Mouse (Mus musculus) right cerebral cortex, postnatal 36 days (tissue): Measurements from ENCODE around the gene Nipbl.

ENCODE experiments used
- DNase-seq, 2 experiments: peaks; one replicate each; pipeline ENCODE4 v3.0.0; 2022; ENCODE audit warnings: low spot score in 2 of 2, mixed read lengths in 1 of 2

The Nipbl gene

GRCm38 (mm10) chr15:8416500-8417138, 27.6 kb downstream of the Nipbl start:
- DNase-seq: no peak

- DNase-seq: no peak
Observed at GRCm38 (mm10) chr15:8413356-8413755, 30.9 kb downstream of the Nipbl start.

- no peak for DNase-seq
Observed at GRCm38 (mm10) chr15:8411873-8412272, 32.4 kb downstream of the Nipbl start.

- no peak for DNase-seq
Observed at GRCm38 (mm10) chr15:8411168-8411837, 33.0 kb downstream of the Nipbl start.

- DNase-seq: no peak
Observed at GRCm38 (mm10) chr15:8407082-8407481, 37.2 kb downstream of the Nipbl start.

GRCm38 (mm10) chr15:8406219-8406618, 38.0 kb downstream of the Nipbl start:
- DNase-seq: no peak

GRCm38 (mm10) chr15:8402591-8402990, 41.7 kb downstream of the Nipbl start:
- DNase-seq: no peak

- DNase-seq: no peak
Observed at GRCm38 (mm10) chr15:8401536-8401935, 42.7 kb downstream of the Nipbl start.

GRCm38 (mm10) chr15:8391764-8392163, 52.5 kb downstream of the Nipbl start:
- DNase-seq: no peak

GRCm38 (mm10) chr15:8382213-8382612, 62.0 kb downstream of the Nipbl start:
- no peak for DNase-seq

- DNase-seq: no peak
Observed at GRCm38 (mm10) chr15:8375657-8376056, 68.6 kb downstream of the Nipbl start.

- DNase-seq: no peak
Observed at GRCm38 (mm10) chr15:8374724-8375123, 69.5 kb downstream of the Nipbl start.

- no peak for DNase-seq
Observed at GRCm38 (mm10) chr15:8347104-8347773, 97.0 kb downstream of the Nipbl start.

- no peak for DNase-seq
Observed at GRCm38 (mm10) chr15:8340596-8340995, 103.7 kb downstream of the Nipbl start.

GRCm38 (mm10) chr15:8331547-8331946, 112.7 kb downstream of the Nipbl start:
- DNase-seq: no peak

- DNase-seq: no peak
Observed at GRCm38 (mm10) chr15:8325629-8326028, 118.6 kb downstream of the Nipbl start.

GRCm38 (mm10) chr15:8324833-8325232, 119.4 kb downstream of the Nipbl start:
- DNase-seq: no peak

GRCm38 (mm10) chr15:8324061-8324460, 120.2 kb downstream of the Nipbl start:
- no peak for DNase-seq

GRCm38 (mm10) chr15:8321491-8321890, 122.8 kb downstream of the Nipbl start:
- no peak for DNase-seq

- no peak for DNase-seq
Observed at GRCm38 (mm10) chr15:8319191-8319590, 125.1 kb downstream of the Nipbl start.

GRCm38 (mm10) chr15:8317381-8317780, 126.9 kb downstream of the Nipbl start:
- DNase-seq: no peak

- no peak for DNase-seq
Observed at GRCm38 (mm10) chr15:8305474-8305873, 138.8 kb downstream of the Nipbl start.

GRCm38 (mm10) chr15:8302944-8303343, 141.3 kb downstream of the Nipbl start:
- DNase-seq: no peak
